Mouse (Mus musculus) neural tube, embryonic 14.5 days (tissue): ENCODE results near the gene Gchfr. TPM values are rescaled to one million over a fixed set of nuclear protein-coding genes. Genes with fewer than 3 reads are reported as not detected.
A peak's percentile ranks its signal among the peaks of the same experiment; 100 is the strongest.

ENCODE experiments used
- ATAC-seq: fragments of 200-750 bp; cut with Nextera tagmentation; 2 replicates; pipeline ENCODE4 v1.8.0; 2017; ENCODE audit warnings: low read depth, mild to moderate bottlenecking, moderate TSS enrichment, moderate library complexity
- H3K27ac ChIP-seq: fragments of 300-500 bp; sonication (generic); 2 replicates; pipeline ENCODE4 v1.5.1; 2014; ENCODE audit warnings: low read depth, mild to moderate bottlenecking, control low read depth, low read length, moderate library complexity, mixed read lengths
- H3K27me3 ChIP-seq: fragments of 300-500 bp; sonication (generic); 2 replicates; pipeline ENCODE4 v1.6.1; 2014; ENCODE audit warnings: low read length; ENCODE audit not compliant: control insufficient read depth, insufficient read depth
- H3K36me3 ChIP-seq: fragments of 300-500 bp; sonication (generic); 2 replicates; pipeline ENCODE4 v1.6.1; 2014; ENCODE audit warnings: low read length, mixed read lengths; ENCODE audit not compliant: control insufficient read depth, insufficient read depth
- H3K4me1 ChIP-seq: fragments of 300-500 bp; sonication (generic); 2 replicates; pipeline ENCODE4 v1.6.1; 2014; ENCODE audit warnings: low read length; ENCODE audit not compliant: control insufficient read depth, insufficient read depth
- H3K4me2 ChIP-seq: fragments of 300-500 bp; sonication (generic); 2 replicates; pipeline ENCODE4 v1.6.1; 2014; ENCODE audit warnings: mild to moderate bottlenecking, low read depth, low read length, control low read depth
- H3K4me3 ChIP-seq: fragments of 300-500 bp; sonication (generic); 2 replicates; pipeline ENCODE4 v1.5.1; 2014; ENCODE audit warnings: low read depth, low read length, control low read depth, mixed read lengths
- H3K9ac ChIP-seq: fragments of 300-500 bp; sonication (generic); replicated peaks from 2 replicates; pipeline ENCODE4 v1.6.1; 2014; ENCODE audit warnings: low read depth, mild to moderate bottlenecking, control low read depth, low read length, mixed read lengths
- H3K9me3 ChIP-seq: fragments of 300-500 bp; sonication (generic); 2 replicates; pipeline ENCODE4 v1.6.1; 2016; ENCODE audit warnings: low read length; ENCODE audit not compliant: control insufficient read depth
- WGBS: fragments of 180-500 bp; shearing (Covaris S2); extraction: QIAGEN DNeasy Blood & Tissue Kit; methylation state at CpG from one replicate; pipeline ENCODE4 v1.1.7; 2014; 5-methylcytosine and 5-hydroxymethylcytosine counted together
- polyA plus RNA-seq: library from polyadenylated mRNA; unstranded; fragments of >200 nt; fragmentation: Nextera tagmentation; extraction: Ambion mirVana; gene quantifications from 2 replicates; pipeline ENCODE4 v1.2.1, GENCODE M21; 2014

Gchfr gene
- polyA plus RNA-seq, 1 experiment from 2014 or later, result 1.8 TPM

- Histone ChIP-seq H3K4me3 (no peak overlapping the region), H3K9ac (no peak overlapping the region), H3K27ac (no peak overlapping the region), H3K27me3 (peaks cover 8% of the 10 kb centered on the region; the same call in 1 of the 2 replicates), H3K4me2 (no peak overlapping the region), H3K4me1 (peaks cover 26% of the 10 kb centered on the region), H3K36me3 (no peaks in the 10 kb centered on the region), H3K9me3 (no peaks in the 10 kb centered on the region)
- 59% methylated on average over 8 of the region's 8 CpGs for WGBS
- no peak for ATAC-seq
These were observed 4.0 kb downstream of the Gchfr start for GRCm38 (mm10) chr2:119171574-119171973.

GRCm38 (mm10) chr2:119172446-119172845 lies 4.9 kb downstream of the Gchfr start:
- no peak overlapping the region for H3K9ac ChIP-seq
- H3K27me3 ChIP-seq, result peaks cover 5% of the 10 kb centered on the region; the same call in 1 of the 2 replicates
- no peaks in the 10 kb centered on the region for H3K36me3 ChIP-seq
- no peaks in the 10 kb centered on the region for H3K9me3 ChIP-seq
- peaks cover 19% of the 10 kb centered on the region for H3K4me1 ChIP-seq
- H3K27ac ChIP-seq, result no peak overlapping the region
- ATAC-seq, result peak; percentile 15; the same call in 1 of the 2 replicates
- WGBS, result 71% methylated on average over 7 of the region's 7 CpGs
- no peak overlapping the region for H3K4me3 ChIP-seq
- no peak overlapping the region for H3K4me2 ChIP-seq

- Histone ChIP-seq H3K9me3 (no peaks in the 10 kb centered on the region), H3K27ac (peak overlapping the region; percentile 40; the same call in 1 of the 2 replicates), H3K9ac (0 out of 2 replicates have a peak overlapping the region, but pooled peaks have one; percentile 37), H3K4me1 (peaks cover 14% of the 10 kb centered on the region), H3K36me3 (no peaks in the 10 kb centered on the region), H3K4me2 (peak overlapping the region; percentile 21), H3K27me3 (no peaks in the 10 kb centered on the region), H3K4me3 (no peak overlapping the region)
- peak; percentile 62 for ATAC-seq
- WGBS, result 8% methylated on average over 13 of the region's 13 CpGs
These were observed 5.4 kb downstream of the Gchfr start for GRCm38 (mm10) chr2:119172862-119173576.

GRCm38 (mm10) chr2:119173991-119174651 lies 6.5 kb downstream of the Gchfr start, which contains the start of gene Gm14137:
TSS of gene Gm14137 (plus strand) at chr2:119174509.
- WGBS, result 33% methylated on average over 8 of the region's 8 CpGs
- Histone ChIP-seq H3K27ac (no peak within 1 kb of the TSS), H3K9ac (no peak within 1 kb of the TSS)

GRCm38 (mm10) chr2:119174866-119175265 lies 7.3 kb downstream of the Gchfr start:
- H3K27me3 ChIP-seq, result no peaks in the 10 kb centered on the region
- H3K9me3 ChIP-seq, result no peaks in the 10 kb centered on the region
- 59% methylated on average over 14 of the region's 14 CpGs for WGBS
- H3K36me3 ChIP-seq, result peaks cover 4% of the 10 kb centered on the region; the same call in 1 of the 2 replicates
- ATAC-seq, result no peak
- H3K27ac ChIP-seq, result no peak overlapping the region
- H3K4me3 ChIP-seq, result no peak overlapping the region
- no peak overlapping the region for H3K9ac ChIP-seq
- H3K4me2 ChIP-seq, result no peak overlapping the region
- peaks cover 14% of the 10 kb centered on the region for H3K4me1 ChIP-seq

More at GRCm38 (mm10) chr2:119173991-119174651, 6.5 kb downstream of the Gchfr start, which contains the start of gene Gm14137:
- H3K4me1 ChIP-seq, result peaks cover 14% of the 10 kb centered on the region
- H3K4me3 ChIP-seq, result no peak within 1 kb of the TSS
- no peaks in the 10 kb centered on the region for H3K27me3 ChIP-seq
- no peaks in the 10 kb centered on the region for H3K9me3 ChIP-seq
- H3K4me2 ChIP-seq, result no peak within 1 kb of the TSS; the same call in 1 of the 2 replicates
- ATAC-seq, result no peak
- H3K36me3 ChIP-seq, result no peaks in the 10 kb centered on the region

- Histone ChIP-seq H3K9me3 (no peaks in the 10 kb centered on the region), H3K4me3 (no peak overlapping the region), H3K4me2 (no peak overlapping the region), H3K4me1 (peaks cover 14% of the 10 kb centered on the region), H3K9ac (no peak overlapping the region), H3K36me3 (peaks cover 12% of the 10 kb centered on the region; the same call in 1 of the 2 replicates), H3K27me3 (no peaks in the 10 kb centered on the region), H3K27ac (no peak overlapping the region)
- WGBS, result 76% methylated on average over 6 of the region's 6 CpGs
- ATAC-seq, result no peak
These were observed 8.0 kb downstream of the Gchfr start for GRCm38 (mm10) chr2:119175614-119176013.

GRCm38 (mm10) chr2:119176761-119177160 lies 9.2 kb downstream of the Gchfr start:
- Histone ChIP-seq H3K4me3 (no peak overlapping the region), H3K9ac (no peak overlapping the region), H3K9me3 (no peaks in the 10 kb centered on the region), H3K27me3 (no peaks in the 10 kb centered on the region), H3K27ac (no peak overlapping the region), H3K36me3 (peaks cover 12% of the 10 kb centered on the region; the same call in 1 of the 2 replicates), H3K4me1 (peaks cover 14% of the 10 kb centered on the region), H3K4me2 (no peak overlapping the region)
- WGBS, result 61% methylated on average over 3 of the region's 3 CpGs
- ATAC-seq, result no peak

GRCm38 (mm10) chr2:119177384-119177939 lies 9.9 kb downstream of the Gchfr start:
- H3K9me3 ChIP-seq, result no peaks in the 10 kb centered on the region
- H3K27me3 ChIP-seq, result no peaks in the 10 kb centered on the region
- no peak overlapping the region for H3K9ac ChIP-seq
- H3K4me1 ChIP-seq, result peaks cover 13% of the 10 kb centered on the region
- no peak for ATAC-seq
- 89% methylated on average over 5 of the region's 5 CpGs for WGBS
- H3K36me3 ChIP-seq, result peaks cover 12% of the 10 kb centered on the region; the same call in 1 of the 2 replicates
- H3K4me2 ChIP-seq, result no peak overlapping the region
- no peak overlapping the region for H3K4me3 ChIP-seq
- H3K27ac ChIP-seq, result no peak overlapping the region
